Mouse (Mus musculus): Measurements from ENCODE around the gene Zfp174.

- TF ChIP-seq POLR2A (IDR thresholded peaks at IDR 0.05; ENCODE audit: insufficient read depth, low read depth, low read length) (no peak), CTCF (IDR thresholded peaks at IDR 0.05) (no peak), EP300 (IDR thresholded peaks at IDR 0.05; ENCODE audit: insufficient read depth, low read depth, low read length) (no peak)
Measured at GRCm38 (mm10) chr16:3907471-3907870, 60.4 kb downstream of the Zfp174 start.

Data from heart, adult 2 months (tissue).